Mouse (Mus musculus) testis, adult 2 months (tissue): Measurements from ENCODE around the gene Prdm16.

Source experiments
- CTCF ChIP-seq: fragments of 200-500 bp; IDR thresholded peaks from 2 replicates; pipeline ENCODE4 v1.5.1; 2012; ENCODE audit warnings: low read depth, mild to moderate bottlenecking, inconsistent platforms, low read length, moderate library complexity; ENCODE audit not compliant: control insufficient read depth, insufficient read depth, insufficient replicate concordance
- POLR2A ChIP-seq: fragments of 200-500 bp; IDR thresholded peaks from 2 replicates; pipeline ENCODE4 v1.6.1; 2012; ENCODE audit warnings: low read depth, mild to moderate bottlenecking, inconsistent platforms, low read length, moderate library complexity; ENCODE audit not compliant: control insufficient read depth

DNA sequence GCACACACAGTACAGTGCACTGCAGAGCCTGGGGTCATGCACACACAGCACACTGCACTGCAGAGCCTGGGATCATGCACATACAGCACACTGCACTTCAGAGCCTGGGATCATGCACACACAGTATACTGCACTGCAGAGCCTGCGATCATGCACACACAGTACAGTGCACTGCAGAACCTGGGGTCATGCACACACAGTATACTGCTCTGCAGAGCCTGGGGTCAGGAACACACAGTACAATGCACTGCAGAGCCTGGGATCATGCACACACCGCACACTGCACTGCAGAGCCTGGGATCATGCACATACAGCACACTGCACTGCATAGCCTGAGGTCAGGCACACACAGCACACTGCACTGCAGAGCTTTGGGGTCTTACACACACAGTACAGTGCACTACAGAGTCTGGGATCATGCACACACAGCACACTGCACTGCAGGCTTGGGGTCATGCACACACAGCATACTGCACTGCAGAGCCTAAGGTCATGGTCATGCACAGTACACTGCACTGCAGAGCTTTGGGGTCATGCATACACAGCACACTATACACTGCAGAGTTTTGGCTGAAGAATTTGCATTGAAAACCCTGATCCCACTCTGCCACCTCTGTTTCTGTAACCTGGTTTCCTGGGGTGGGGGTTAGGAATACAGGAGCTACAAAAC lies 324.4 kb downstream of the Prdm16 start:
- TF ChIP-seq CTCF = no peak
- TF ChIP-seq POLR2A = no peak
